Mouse (Mus musculus) activated CD4-positive, CD25-positive, alpha-beta regulatory T cell, adult 4 months (primary cell): ENCODE data around the gene Naa15. TPM values are rescaled to one million over a fixed set of nuclear protein-coding genes. Genes with fewer than 3 reads are reported as not detected.
A peak's percentile ranks its signal among the peaks of the same experiment; 100 is the strongest.

ENCODE experiments used
- ATAC-seq: one replicate; pipeline ENCODE4 v1.8.0; 2017
- polyA plus RNA-seq, 2 experiments: library from polyadenylated mRNA; unstranded; fragments of 100-300 nt; shearing (Covaris generic); gene quantifications; one replicate each; pipeline ENCODE4 v1.2.1; 2017

The Naa15 gene
- polyA plus RNA-seq, 2 experiments from 2014 or later = 19.8 to 36.4 TPM

DNA sequence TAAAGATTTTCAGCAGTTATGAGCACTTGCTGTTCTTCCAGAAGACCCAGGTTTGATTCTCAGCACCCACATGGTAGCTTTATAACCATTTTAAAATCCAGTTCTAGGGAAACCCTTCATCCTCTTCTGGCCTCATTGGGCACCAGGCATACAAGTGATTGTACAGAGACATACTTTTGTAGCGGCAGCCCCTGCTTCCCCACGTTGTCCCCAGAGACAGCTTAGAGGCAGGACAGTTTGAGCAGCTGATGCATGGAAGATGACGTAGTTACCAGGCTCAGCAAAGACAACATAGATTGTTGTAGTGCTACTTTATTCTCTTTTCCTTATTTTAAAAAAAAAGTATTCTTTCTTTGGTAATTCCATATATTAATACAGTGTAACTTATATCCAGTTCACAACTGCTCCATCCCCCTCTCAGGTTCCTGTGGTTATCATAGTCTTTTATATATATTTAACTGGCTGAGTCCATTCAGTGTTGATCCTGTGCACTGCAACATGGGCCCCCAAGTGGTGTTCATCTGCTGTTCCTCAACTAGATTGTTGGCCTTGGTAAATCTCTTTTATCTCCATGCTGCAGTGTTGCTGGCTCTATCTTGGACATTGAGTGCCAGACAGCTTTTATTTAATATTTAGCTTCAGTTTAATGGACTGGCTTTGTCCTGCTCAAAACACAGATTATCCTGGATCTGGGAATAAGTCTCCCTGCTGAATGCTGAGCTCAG is 20.1 kb downstream of the Naa15 start:
- ATAC-seq = no peak

DNA sequence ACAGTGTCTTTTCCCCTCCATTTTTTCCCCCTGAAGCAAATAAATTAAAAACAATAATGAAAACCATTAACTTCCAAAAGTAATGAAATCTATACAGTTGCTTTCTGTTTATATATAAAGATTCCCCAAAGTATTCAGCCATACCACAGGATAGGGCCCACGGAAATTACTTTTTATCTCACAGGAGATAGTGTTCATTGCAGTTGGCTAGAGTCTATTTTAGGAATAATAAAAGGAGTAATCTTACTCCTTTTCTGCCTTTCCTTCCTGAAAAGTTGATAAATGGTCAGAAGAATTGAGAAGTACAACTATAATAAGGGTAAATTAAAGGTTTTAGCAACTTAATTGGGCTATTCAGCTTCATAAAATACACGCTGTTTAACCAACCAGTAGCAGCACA is 53.6 kb downstream of the Naa15 start:
- ATAC-seq = no peak

DNA sequence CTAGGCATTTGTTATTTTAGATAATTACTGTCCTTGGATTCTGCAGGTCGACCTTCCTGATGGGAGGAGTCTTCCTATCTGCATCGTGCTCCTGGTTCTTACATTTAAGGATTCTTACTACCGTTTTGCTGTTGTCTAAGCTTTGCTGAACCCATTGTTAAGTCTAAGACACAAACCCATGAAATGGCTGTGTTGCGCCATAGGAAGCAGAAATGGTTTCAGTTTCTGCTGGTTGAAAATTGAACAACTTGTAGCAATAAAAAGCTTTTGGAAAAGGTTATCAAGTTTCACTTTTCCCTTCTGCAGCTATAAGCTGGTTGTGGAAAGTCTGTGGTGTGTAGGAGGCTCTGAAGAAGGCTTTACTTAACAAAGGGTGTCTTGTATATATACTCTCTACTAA is 60.8 kb downstream of the Naa15 start:
- ATAC-seq = peak; percentile 32

DNA sequence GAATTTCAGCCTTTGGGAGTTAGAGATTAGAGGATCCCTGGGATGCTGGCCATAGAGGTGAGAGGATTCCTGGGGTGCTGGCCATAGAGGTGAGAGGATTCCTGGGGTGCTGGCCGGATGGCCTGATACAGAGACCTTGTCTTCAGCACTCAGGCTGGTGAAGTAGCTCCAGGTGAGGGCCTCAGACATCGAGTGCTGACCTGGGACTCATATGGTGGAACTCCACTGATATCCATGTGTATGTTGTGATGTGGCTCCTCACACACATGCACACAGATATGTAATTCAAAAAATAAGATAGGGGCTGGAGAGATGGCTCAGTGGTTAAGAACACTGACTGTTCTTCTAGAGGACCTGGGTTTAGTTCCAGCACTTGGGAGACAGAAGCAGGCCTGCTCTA is 64.9 kb downstream of the Naa15 start:
- ATAC-seq = no peak

DNA sequence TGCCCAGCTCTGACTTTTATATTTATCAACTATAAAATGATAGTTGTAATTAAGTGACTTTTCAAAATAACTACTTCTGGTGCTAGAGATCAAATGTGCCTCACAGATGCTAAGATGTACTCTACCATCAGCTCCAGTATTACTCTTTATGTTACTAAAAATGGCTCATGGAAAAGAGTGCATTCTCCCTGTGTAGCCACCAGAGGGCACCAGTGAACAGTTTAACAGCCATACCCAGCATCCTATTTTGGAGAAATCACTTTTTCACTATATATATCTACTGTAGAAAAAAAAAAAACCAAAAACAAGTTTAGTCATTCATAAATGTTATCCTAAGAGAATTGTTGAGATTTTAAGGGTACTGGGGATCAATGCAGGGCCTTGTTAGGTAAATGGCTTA is 66.1 kb downstream of the Naa15 start:
- no peak for ATAC-seq

DNA sequence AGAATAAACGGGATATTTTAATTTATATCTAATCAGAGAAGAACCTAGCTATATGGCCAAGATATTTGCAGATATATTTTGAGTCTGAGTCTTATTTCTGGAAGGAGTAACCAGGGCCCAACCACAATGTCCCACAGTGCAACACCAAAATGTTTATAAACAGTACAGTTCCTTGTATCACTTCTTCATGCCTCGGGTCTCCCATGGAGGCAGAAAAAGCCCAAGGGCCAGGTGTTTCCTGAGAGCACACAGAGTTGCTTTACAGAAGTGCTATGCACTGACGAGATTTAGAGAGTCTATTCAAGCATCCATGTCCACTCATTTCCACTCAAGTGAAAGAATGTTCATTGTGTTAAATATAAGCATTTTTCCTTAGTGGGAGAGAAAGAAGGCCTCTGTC is 66.9 kb downstream of the Naa15 start:
- no peak for ATAC-seq

DNA sequence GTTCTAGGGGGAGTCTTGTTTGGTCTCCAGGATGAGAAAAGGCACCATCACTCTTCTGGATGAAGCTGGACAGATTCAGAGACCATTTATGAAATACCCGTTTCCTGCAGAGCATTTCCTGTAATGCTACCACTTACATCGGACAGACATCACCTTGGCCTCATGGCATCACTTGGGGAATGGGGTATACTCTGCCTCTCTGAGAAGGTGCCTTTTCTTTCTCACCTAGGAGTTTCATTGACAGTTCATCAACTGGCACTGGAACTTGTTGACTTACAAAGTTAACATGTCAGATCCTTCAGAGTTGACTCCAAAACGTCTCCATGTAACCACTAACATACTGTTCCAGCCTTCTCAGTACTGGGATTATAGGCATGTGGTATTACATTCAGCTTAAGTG is 67.8 kb downstream of the Naa15 start:
- no peak for ATAC-seq

DNA sequence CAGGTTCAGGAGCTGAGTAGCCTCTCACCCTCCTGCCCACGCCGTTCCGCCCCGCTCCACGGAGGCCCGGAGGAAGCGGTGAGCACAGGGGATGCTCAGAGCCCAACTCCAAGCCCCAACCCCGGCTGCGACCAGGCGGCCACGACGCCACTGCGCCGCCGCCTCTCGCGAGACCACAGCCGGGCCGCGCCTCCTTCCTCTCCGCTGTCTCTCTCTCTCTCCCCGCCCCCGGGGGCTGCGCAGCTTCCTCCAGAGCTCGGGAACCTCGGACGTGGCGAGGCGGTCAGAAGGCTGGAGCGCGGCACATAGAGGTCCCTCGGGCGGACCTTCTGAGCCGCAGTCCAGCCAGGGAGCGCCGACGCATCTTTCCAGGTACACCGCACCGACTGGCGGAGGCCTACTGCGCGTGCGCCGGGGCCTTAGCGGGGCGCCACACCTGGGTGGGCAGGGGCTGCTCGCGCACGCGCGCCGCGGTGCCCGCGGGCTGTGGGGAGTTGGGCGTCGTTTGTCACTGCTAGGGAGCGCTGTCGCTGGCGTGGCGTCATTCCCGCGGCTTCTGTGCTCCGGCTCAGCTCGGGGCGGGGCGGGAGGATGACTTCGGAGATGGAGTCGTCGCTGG is 68.9 kb downstream of the Naa15 start, which contains the start of gene Rab33b:
Rab33b (plus strand) TSS at position 180 of the 619 bp plus-strand sequence.
- ATAC-seq = peak; percentile 87

DNA sequence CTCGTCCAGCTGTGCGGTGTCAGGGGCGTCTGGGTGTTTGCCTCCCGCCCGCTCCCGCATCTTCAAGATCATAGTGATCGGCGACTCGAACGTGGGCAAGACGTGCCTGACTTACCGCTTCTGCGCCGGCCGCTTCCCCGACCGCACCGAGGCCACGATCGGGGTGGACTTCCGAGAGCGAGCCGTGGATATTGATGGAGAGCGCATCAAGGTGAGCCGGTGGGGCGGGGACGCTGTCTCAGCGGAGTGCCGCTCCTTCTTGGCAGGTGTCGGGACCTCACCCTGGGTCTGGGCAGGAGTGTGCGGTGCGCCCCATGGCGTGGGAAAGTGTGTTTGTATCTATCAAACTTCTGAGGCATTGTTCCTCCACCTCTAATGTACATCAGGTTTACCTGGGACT is 69.4 kb downstream of the Naa15 start:
- no peak for ATAC-seq

DNA sequence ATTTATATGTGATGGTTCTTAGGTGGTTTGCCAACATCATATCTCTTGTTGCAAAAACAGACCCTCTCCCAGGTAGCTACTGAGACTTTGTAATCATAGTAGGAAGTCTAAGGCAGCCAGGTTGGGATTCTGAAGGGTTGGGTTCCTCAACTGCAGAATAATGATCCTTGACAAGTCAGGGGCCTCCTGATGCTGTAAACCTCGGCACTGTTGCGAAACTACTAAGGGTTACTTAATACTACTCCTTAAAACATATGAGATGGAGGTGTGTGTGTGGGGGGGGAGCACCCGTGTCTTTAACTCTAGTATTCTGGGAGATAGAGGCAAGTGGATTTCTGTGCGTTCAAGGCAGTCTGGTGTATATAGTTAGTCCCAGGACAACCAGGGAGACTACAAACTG is 70.4 kb downstream of the Naa15 start:
- ATAC-seq = no peak

DNA sequence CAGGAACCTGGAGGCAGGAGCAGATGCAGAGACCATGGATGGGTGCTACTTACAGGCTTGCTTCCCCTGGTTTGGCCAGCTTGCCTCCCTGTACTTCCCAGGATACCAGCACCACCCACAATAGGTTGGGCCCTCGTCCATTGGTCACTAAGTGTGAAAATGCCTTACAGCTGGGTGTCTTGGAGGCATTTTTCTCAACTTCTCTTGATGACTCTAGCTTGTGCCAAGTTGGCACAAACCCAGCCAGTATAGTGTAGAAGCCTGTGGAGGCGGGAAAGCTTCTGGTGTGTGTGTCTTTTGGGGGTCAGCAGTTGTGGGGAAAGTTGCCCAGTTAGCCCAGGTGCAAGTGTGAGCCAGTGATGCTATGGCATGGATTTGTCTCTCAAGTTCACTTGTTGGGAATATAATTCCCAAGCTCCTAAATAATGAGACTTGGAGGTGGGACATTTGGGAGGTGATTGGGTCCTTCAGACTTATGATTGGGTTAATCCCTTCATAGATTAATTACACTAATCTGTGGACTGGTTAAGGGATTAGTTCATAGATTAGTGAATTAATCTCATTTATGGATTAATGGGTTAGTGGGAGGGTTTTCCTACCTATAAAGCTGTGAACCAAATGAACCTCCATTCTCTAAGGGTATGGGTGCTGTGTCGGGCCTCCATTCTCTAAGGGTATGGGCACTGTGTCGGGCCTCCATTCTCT is 71.7 kb downstream of the Naa15 start:
- ATAC-seq = no peak

DNA sequence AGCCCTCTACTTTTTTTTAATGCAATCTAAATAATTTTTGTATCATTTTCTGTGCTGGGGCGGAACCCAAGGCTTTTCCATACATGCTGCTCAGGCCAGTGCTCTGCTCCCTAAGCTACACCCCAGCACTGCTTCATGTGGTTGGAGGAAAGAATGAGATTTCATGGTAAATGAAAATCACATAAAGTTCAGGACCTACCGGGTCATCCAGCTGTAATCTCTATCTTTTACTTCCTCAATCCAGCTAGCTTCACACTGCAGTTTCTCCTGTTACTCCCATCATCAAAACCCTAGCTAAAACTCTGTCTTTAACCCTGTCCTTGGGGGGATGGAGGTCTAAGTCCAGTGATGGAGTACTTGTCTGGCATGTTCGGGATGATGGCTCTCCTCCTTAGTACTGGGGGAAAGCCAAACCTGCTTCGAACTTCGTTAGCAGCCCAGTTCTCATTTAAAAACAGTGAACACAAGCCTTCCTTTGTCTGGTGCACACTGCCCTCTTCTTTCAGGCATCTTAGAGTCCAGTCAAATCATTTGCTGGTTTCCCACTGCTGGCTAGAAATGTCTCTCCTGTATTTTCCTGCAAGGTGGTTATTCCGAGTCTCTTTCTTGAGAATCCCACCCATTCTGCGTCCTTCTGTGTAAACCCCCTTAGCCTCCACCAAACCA is 75.3 kb downstream of the Naa15 start:
- no peak for ATAC-seq

DNA sequence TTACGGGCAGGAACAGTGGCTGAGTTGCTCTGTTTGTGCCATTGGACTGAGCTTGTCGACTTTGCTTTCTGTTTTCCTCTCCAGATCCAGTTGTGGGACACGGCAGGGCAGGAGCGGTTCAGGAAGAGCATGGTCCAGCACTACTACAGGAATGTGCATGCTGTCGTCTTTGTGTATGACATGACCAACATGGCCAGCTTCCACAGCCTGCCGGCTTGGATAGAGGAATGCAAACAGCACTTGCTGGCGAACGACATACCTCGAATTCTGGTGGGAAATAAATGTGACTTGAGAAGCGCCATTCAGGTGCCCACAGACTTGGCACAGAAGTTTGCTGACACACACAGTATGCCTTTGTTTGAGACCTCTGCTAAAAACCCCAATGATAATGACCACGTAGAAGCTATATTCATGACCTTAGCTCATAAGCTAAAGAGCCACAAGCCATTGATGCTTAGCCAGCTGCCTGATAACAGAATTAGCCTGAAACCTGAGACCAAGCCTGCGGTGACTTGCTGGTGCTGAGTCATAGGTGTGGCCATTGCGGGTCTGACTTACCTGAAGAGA is 78.4 kb downstream of the Naa15 start:
- no peak for ATAC-seq

DNA sequence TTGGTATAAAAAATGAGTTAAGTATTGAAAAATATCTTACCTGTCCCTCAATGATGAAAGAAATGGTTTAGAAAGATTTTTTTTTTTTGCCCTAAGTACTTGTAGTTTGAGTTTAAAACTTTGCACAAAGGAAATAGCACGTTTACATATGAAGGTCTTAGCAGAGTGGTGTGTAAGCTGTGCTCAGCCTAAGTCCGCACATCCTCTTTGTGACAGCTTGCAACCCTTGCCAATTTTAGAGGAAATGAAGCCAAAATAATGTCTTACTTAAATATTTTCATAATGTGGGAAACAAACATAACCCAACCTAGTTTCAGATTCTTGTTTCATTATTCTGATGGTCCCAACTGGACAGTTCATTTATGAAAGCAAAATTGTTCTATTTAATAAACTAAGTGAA is 79.5 kb downstream of the Naa15 start:
- ATAC-seq = no peak

DNA sequence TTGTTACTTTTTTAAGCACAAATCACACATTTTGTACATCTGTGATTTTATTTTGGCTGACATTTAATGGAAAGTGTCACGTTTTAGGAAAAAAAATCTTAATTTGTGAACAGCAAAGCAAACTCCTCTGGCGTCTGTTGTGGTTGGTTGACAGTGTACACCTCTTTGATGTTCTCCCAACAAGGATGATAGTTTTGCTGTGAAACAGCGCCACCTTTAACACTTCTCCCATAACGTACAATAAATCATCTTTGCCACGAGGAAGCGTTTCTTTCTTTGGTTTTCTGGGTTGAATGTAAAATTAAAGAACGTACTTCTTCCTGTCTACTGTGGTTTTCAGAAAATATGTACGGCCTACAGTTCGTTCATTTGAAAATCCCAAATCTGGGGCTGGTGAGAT is 80.7 kb downstream of the Naa15 start:
- ATAC-seq = peak; percentile 14

DNA sequence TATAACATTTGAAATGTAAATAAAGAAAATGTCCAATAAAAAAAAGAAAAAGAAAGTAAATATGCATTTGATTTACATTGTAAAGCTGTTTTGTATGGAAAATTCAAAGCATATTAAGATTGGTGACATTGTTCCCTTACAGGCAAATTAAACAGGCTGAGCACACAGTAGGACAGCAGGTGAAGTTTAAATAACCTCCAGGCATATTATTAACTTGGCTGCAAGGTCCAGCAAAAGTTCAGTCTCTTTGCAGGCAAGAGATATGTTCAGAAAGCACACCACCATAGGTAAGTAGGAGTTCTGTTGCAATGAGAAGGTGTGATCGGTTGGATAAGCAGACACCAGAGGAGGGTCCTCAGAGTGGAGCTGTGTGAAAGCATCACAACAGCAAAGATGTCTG is 83.0 kb downstream of the Naa15 start:
- ATAC-seq = no peak

DNA sequence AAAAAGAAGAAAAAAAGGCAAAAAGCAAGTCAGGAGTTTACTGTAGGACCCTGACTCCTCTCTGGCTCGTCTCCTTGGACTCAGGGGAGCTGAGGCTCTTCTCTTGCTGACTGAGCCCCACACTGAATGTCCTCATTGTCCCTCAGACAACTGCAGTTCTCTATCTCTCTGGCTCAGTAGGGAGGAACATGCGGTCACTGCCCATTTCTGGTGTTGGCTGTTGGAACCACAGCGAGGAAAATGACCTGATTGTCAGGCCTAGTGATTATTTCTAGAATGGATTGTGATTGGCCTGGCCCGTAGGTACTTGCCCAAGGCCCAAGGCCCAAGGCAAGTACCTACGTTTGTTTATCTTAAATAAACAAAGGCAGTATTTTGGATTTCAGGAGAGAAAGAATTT is 83.7 kb downstream of the Naa15 start:
- ATAC-seq = no peak

DNA sequence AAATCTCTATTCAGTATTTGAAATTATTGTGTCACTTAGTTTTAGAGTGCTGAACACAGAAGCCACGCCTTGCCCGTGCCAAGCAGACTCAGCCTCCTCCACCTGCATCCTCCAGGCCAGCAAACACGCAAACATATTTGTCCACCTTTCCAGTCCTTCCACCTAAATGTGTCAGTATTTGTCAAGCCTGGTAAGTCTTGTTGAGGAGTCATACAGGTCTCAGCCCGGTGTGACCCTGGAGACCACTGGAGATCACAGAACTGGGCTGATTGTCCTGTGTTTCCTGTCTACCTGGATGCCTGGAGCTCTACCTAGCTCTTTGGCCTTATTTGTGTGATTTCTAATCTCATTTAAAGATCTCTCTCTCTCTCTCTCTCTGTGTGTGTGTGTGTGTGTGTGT is 84.9 kb downstream of the Naa15 start:
- ATAC-seq = no peak

DNA sequence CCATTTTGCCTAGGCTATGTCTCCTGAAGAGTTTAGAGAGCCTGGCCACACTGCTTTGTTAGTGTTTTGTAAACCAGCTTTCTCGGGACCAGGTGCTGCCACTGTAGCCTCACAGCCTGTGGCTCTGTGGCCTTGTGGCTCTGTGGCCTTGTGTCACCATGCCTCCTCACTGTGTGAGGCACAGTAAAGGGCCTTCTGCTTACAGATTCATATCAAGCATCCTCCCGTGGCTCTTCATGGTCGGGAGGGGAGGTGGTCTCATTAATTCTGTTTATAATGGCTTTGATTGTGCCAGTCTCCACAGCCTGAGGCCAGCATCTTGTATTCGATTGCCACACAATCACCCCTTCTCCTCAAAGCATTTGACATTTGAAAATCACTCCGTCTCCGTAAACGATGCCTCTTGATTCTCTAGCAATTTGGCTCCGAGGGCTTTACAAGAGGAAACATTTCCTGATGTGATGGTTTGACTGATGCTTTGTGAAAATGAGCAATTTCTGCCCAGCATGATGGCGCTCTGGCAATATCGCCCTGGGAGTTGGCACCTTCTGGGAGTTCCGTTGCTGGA is 89.5 kb downstream of the Naa15 start:
- no peak for ATAC-seq

DNA sequence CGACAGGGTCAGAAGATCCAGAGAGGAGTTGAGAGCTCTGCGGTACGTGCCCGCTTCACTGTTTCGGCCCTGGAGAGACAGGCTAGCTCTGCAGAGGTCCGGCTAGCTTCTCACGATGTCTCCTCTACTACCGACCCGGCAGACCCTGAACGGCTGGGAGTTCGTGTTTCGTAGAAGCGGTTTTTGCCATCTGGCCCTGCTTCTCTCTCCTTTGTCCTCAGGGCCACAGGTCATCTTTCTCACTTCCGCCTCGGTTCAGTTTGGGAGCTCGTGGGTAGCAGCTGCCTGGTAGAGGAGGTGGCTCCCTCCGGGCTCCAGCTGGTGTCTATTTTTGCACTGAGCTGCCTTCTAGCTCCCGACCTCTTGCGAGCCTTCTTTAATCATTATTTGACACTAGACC is 90.5 kb downstream of the Naa15 start:
- ATAC-seq = no peak

DNA sequence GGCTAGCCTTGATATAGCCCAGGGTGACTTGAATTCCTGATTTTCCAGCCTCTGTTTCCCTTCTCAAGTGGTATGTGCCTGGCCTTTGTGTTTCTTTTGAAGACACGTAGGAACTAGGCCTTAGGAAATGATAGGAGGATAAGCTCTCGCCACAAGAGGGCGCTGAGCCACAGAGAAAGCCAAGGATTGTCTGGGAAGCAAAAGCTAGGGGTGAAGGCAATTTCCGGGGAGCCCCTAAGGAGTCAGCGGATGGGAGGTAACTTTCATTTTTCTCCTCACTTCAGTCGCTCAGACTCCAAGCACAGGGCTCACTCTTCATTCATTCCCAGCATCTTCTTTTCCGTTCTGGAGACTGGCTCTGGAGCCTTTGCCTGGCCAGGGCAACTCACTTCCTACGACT is 96.0 kb downstream of the Naa15 start:
- ATAC-seq = peak; percentile 78

DNA sequence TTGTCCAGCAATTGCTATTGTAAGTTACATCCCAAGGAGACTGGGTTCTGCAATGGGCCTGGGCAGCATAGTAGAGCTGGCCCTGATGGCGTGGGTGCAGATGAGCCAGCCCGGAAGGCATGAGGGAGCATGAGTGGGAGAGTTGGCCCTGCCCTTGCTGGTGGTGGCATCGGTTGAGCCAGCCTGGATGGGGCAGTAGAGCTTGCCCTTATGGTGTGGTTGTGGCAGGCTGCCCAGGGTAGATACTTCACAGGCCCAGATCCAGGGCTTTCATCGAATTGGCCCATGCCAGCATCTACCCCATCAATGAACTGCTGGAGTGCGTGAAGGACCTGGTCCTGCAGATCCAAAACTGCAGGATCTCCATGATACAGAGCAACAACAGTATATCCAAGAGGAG is 97.0 kb downstream of the Naa15 start:
- no peak for ATAC-seq

DNA sequence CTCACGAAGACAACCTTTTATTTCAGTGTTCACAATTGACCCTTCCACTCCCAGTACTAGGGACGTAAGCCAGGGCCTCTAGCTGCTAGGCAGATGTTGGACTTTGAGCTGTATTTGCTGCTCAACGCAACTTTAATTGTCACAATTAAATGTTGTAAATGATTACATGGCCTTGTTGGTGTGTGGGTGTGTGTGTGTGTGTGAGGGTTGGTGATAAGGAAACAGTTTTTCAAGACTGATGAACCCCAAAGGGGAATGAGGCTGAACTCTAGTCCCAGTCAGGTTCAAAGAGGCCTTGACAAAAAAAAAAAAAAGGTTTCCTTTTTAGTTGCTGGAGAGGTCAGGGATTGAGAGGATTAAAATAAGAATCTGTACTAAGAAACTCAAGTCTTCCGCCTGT is 102.5 kb downstream of the Naa15 start:
- no peak for ATAC-seq
